Mouse (Mus musculus) myocyte (in vitro differentiated cells): ENCODE data around the gene Cog5. TPM values are rescaled to one million over a fixed set of nuclear protein-coding genes. Genes with fewer than 3 reads are reported as not detected.

ENCODE experiments used
- H3K27me3 ChIP-seq: one replicate; pipeline ENCODE4 v1.6.1; 2011; ENCODE audit not compliant: control insufficient read depth, insufficient read depth, insufficient read length
- H3K36me3 ChIP-seq: one replicate; pipeline ENCODE4 v1.6.1; 2011; ENCODE audit not compliant: control insufficient read depth, insufficient read depth
- H3K4me2 ChIP-seq: one replicate; pipeline ENCODE4 v1.6.1; 2011; ENCODE audit warnings: low read depth, control low read depth
- H3K4me3 ChIP-seq: one replicate; pipeline ENCODE4 v1.5.1; 2011; ENCODE audit warnings: mild to moderate bottlenecking, control low read depth, moderate library complexity
- H3K79me2 ChIP-seq: one replicate; pipeline ENCODE4 v1.6.1; 2011; ENCODE audit not compliant: control insufficient read depth, insufficient read depth
- H3ac ChIP-seq: one replicate; pipeline ENCODE4 v1.6.1; 2011; ENCODE audit not compliant: control insufficient read depth, insufficient read length
- CEBPB ChIP-seq: IDR thresholded peaks from 2 replicates; pipeline ENCODE4 v1.6.1; 2011; ENCODE audit warnings: mild to moderate bottlenecking, moderate library complexity; ENCODE audit not compliant: poor library complexity, insufficient read depth, severe bottlenecking
- E2F4 ChIP-seq: IDR thresholded peaks from one replicate; pipeline ENCODE4 v1.6.1; 2011; ENCODE audit warnings: mild to moderate bottlenecking, control low read depth, moderate library complexity; ENCODE audit not compliant: insufficient read depth
- MAX ChIP-seq: IDR thresholded peaks from one replicate; pipeline ENCODE4 v1.6.1; 2011; ENCODE audit warnings: low read depth, mild to moderate bottlenecking, control low read depth
- MYOD1 ChIP-seq, 3 experiments: IDR thresholded peaks; one replicate each; pipeline ENCODE4 v1.6.1; 2011; ENCODE audit warnings: control low read depth in 2 of 3, low read depth in 2 of 3, mild to moderate bottlenecking in 2 of 3, moderate library complexity in 1 of 3; ENCODE audit not compliant: insufficient read length in 2 of 3, control insufficient read depth in 1 of 3
- MYOG ChIP-seq, 3 experiments: IDR thresholded peaks; one replicate each; pipeline ENCODE4 v1.6.1; 2011; ENCODE audit warnings: control low read depth in 2 of 3, low read depth in 2 of 3, mild to moderate bottlenecking in 2 of 3; ENCODE audit not compliant: insufficient read length in 2 of 3, control insufficient read depth in 1 of 3, insufficient read depth in 1 of 3
- POLR2A ChIP-seq: IDR thresholded peaks from one replicate; pipeline ENCODE4 v1.6.1; 2011; ENCODE audit warnings: low read depth, mild to moderate bottlenecking, control low read depth, moderate library complexity; ENCODE audit not compliant: insufficient read length
- POLR2AphosphoS2 ChIP-seq: IDR thresholded peaks from one replicate; pipeline ENCODE4 v1.6.1; 2011; ENCODE audit warnings: low read depth, control low read depth; ENCODE audit not compliant: insufficient read length
- REST ChIP-seq: IDR thresholded peaks from one replicate; pipeline ENCODE4 v1.6.1; 2011; ENCODE audit warnings: mild to moderate bottlenecking, control low read depth, moderate library complexity; ENCODE audit not compliant: insufficient read depth, insufficient read length
- SRF ChIP-seq: IDR thresholded peaks from one replicate; pipeline ENCODE4 v1.6.1; 2011; ENCODE audit warnings: low read depth; ENCODE audit not compliant: control insufficient read depth, insufficient read length
- TCF12 ChIP-seq: IDR thresholded peaks from one replicate; pipeline ENCODE4 v1.6.1; 2011; ENCODE audit warnings: mild to moderate bottlenecking, control low read depth; ENCODE audit not compliant: poor library complexity, insufficient read depth, severe bottlenecking
- TCF3 ChIP-seq: IDR thresholded peaks from one replicate; pipeline ENCODE4 v1.6.1; 2011; ENCODE audit warnings: low read depth, control low read depth; ENCODE audit not compliant: insufficient read length
- USF1 ChIP-seq: IDR thresholded peaks from one replicate; pipeline ENCODE4 v1.6.1; 2011; ENCODE audit warnings: low read depth, mild to moderate bottlenecking, control low read depth, moderate library complexity
- polyA plus RNA-seq: library from polyadenylated mRNA; unstranded; fragments of >200 nt; fragmentation: generic; extraction: Trizol; gene quantifications from one replicate; pipeline ENCODE4 v1.2.1, GENCODE M21; 2012; ENCODE audit warnings: missing spikeins

The Cog5 gene
- polyA plus RNA-seq, 1 experiment = 10.2 TPM

DNA sequence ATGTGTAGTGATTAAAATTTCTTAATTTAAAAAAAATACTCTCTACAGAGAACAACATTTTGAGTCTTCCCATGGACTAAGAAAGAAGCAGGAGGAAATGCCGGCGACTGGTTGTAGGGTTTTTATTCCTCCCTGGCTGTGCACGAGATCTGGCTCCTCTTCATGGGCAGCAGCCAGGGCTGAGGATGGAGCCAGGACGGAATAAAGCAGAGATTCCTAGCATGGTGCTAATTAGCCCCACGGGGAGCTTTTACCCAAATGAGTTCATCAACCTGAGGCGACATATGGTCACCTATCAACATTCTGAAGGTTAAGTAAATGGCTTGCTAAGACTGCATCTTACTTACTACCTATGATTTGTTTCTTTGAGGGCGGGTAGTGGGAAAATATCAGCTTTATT, 328.6 kb downstream of the Cog5 start:
- no peak overlapping the region for H3K4me3 ChIP-seq
- H3K36me3 ChIP-seq = no peaks in the 10 kb centered on the region

GRCm38 (mm10) chr12:31983769-31984168, 329.1 kb downstream of the Cog5 start:
- TF ChIP-seq USF1 (no peak), MYOG (IDR thresholded peaks at IDR 0.05; ENCODE audit: control insufficient read depth in 1 of 3, insufficient read depth in 1 of 3, insufficient read length in 2 of 3, low read depth in 2 of 3) (no peak), POLR2AphosphoS2 (no peak)
- H3ac ChIP-seq = no peak overlapping the region
- no peaks in the 10 kb centered on the region for H3K27me3 ChIP-seq
- no peak overlapping the region for H3K4me3 ChIP-seq
- no peaks in the 10 kb centered on the region for H3K79me2 ChIP-seq
- H3K36me3 ChIP-seq = no peaks in the 10 kb centered on the region
- no peak overlapping the region for H3K4me2 ChIP-seq

More for the DNA sequence above, 328.6 kb downstream of the Cog5 start:
- Histone ChIP-seq H3K27me3 (no peaks in the 10 kb centered on the region), H3K79me2 (no peaks in the 10 kb centered on the region), H3K4me2 (no peak overlapping the region), H3ac (no peak overlapping the region)
- TF ChIP-seq MYOD1 (IDR thresholded peaks at IDR 0.05; ENCODE audit: control insufficient read depth in 1 of 3, insufficient read length in 2 of 3, low read depth in 2 of 3) = no peak
- TF ChIP-seq MAX = no peak
- no peak for TF ChIP-seq TCF12
- no peak for TF ChIP-seq USF1
- TF ChIP-seq MYOG (IDR thresholded peaks at IDR 0.05; ENCODE audit: control insufficient read depth in 1 of 3, insufficient read depth in 1 of 3, insufficient read length in 2 of 3, low read depth in 2 of 3) = no peak
- no peak for TF ChIP-seq E2F4
- TF ChIP-seq CEBPB = no peak
- no peak for TF ChIP-seq POLR2A

GRCm38 (mm10) chr12:31984206-31984605, 329.5 kb downstream of the Cog5 start:
- H3K79me2 ChIP-seq = no peaks in the 10 kb centered on the region
- no peak overlapping the region for H3ac ChIP-seq
- H3K4me3 ChIP-seq = no peak overlapping the region
- TF ChIP-seq E2F4 (no peak), POLR2A (no peak), MYOG (IDR thresholded peaks at IDR 0.05; ENCODE audit: control insufficient read depth in 1 of 3, insufficient read depth in 1 of 3, insufficient read length in 2 of 3, low read depth in 2 of 3) (no peak), POLR2AphosphoS2 (no peak), TCF12 (no peak), REST (no peak), MAX (no peak), SRF (no peak), USF1 (no peak), TCF3 (no peak), CEBPB (no peak), MYOD1 (IDR thresholded peaks at IDR 0.05; ENCODE audit: control insufficient read depth in 1 of 3, insufficient read length in 2 of 3, low read depth in 2 of 3) (no peak)
- H3K4me2 ChIP-seq = no peak overlapping the region
- H3K36me3 ChIP-seq = no peaks in the 10 kb centered on the region
- H3K27me3 ChIP-seq = no peaks in the 10 kb centered on the region

DNA sequence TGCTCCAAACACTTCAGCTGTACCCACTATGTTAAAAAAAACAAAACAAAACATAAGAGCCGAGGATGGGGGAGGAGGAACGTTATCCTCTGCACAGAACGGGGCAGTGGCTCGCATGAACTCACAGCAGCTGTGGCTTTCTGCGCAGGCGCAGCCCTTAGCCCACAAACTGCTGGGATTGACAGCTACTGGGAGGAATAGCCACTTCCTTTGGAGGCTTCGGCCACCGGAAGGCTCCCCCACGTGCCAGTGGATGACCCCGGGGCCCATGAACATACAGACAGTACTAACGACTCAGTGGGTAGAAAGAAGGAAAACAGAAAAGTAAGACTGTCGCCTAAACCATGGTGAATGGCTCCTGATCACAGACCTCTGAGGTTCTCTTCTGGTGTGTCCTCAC, 330.0 kb downstream of the Cog5 start:
- TF ChIP-seq MYOD1 (IDR thresholded peaks at IDR 0.05; ENCODE audit: control insufficient read depth in 1 of 3, insufficient read length in 2 of 3, low read depth in 2 of 3) = no peak
- no peak for TF ChIP-seq TCF12
- no peak for TF ChIP-seq CEBPB
- no peak for TF ChIP-seq POLR2A
- TF ChIP-seq E2F4 = no peak
- Histone ChIP-seq H3K36me3 (no peaks in the 10 kb centered on the region), H3K27me3 (no peaks in the 10 kb centered on the region), H3K79me2 (no peaks in the 10 kb centered on the region), H3K4me2 (no peak overlapping the region), H3K4me3 (no peak overlapping the region), H3ac (no peak overlapping the region)

DNA sequence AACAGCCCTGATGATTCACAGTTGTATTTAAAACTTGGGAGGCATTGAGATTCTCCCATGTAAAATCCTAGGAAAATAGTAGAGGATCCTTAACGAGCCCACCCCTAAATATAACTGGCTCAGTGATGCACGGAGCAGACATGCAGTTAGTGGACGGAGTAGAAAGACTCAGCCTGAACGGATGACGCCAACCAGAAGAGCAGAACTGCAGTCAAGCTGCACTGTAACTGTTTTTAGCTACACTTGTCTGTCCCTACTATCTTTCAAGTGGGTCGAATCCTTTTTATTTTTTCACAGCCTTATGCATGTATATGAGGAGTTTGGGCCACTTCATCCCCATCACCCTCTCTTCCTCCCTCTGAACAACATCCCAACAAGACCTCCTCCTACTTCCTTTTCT, 331.1 kb downstream of the Cog5 start:
- no peak overlapping the region for H3K4me2 ChIP-seq
- no peak overlapping the region for H3K4me3 ChIP-seq
- no peak for TF ChIP-seq TCF3
- TF ChIP-seq MYOD1 (IDR thresholded peaks at IDR 0.05; ENCODE audit: control insufficient read depth in 1 of 3, insufficient read length in 2 of 3, low read depth in 2 of 3) = no peak
- no peak for TF ChIP-seq POLR2AphosphoS2
- H3K79me2 ChIP-seq = no peaks in the 10 kb centered on the region
- H3K27me3 ChIP-seq = no peaks in the 10 kb centered on the region
- no peak overlapping the region for H3ac ChIP-seq
- H3K36me3 ChIP-seq = no peaks in the 10 kb centered on the region

- no peak overlapping the region for H3ac ChIP-seq
- no peaks in the 10 kb centered on the region for H3K36me3 ChIP-seq
- no peak for TF ChIP-seq REST
- TF ChIP-seq POLR2A = no peak
- no peak for TF ChIP-seq SRF
- no peak for TF ChIP-seq CEBPB
- no peaks in the 10 kb centered on the region for H3K79me2 ChIP-seq
- no peak overlapping the region for H3K4me2 ChIP-seq
- no peak overlapping the region for H3K4me3 ChIP-seq
- H3K27me3 ChIP-seq = no peaks in the 10 kb centered on the region
Measured at GRCm38 (mm10) chr12:31986463-31986862, 331.8 kb downstream of the Cog5 start.

Other genes with a start within 250 kb of the Cog5 start
- 8.6 TPM for gene Cbll1, start 155.3 kb upstream of the Cog5 start, polyA plus RNA-seq
- gene Slc26a4, start 94.9 kb upstream of the Cog5 start, polyA plus RNA-seq = 0.12 TPM
- 9.3 TPM for gene Bcap29, start 20.2 kb upstream of the Cog5 start, polyA plus RNA-seq
- gene Dus4l, start within 50 bp of the Cog5 start, polyA plus RNA-seq = 5.8 TPM
- 0.04 TPM for gene Gpr22, start 59.1 kb downstream of the Cog5 start, polyA plus RNA-seq